Mouse (Mus musculus) G1E (cell line): ENCODE results near the gene Dbr1.

Source experiments
- CTCF ChIP-seq: IDR thresholded peaks from 2 replicates; pipeline ENCODE4 v1.5.1; 2012; ENCODE audit warnings: low read depth, low read length, inconsistent platforms, mixed read lengths
- GATA1 ChIP-seq: IDR thresholded peaks from 2 replicates; pipeline ENCODE4 v1.6.1; 2012; ENCODE audit warnings: borderline replicate concordance, low read length, inconsistent platforms, mixed read lengths
- GATA2 ChIP-seq: IDR thresholded peaks from 2 replicates; pipeline ENCODE4 v1.6.1; 2012; ENCODE audit warnings: low read depth, low read length, inconsistent platforms, borderline replicate concordance
- POLR2AphosphoS5 ChIP-seq: IDR thresholded peaks from 2 replicates; pipeline ENCODE4 v1.6.1; 2012; ENCODE audit warnings: low read depth, low read length, inconsistent platforms; ENCODE audit not compliant: insufficient replicate concordance
- TAL1 ChIP-seq: conservative IDR thresholded peaks from 2 replicates; pipeline ENCODE4 v1.6.1; 2012; ENCODE audit warnings: low read depth, low read length, inconsistent platforms, mixed read lengths

DNA sequence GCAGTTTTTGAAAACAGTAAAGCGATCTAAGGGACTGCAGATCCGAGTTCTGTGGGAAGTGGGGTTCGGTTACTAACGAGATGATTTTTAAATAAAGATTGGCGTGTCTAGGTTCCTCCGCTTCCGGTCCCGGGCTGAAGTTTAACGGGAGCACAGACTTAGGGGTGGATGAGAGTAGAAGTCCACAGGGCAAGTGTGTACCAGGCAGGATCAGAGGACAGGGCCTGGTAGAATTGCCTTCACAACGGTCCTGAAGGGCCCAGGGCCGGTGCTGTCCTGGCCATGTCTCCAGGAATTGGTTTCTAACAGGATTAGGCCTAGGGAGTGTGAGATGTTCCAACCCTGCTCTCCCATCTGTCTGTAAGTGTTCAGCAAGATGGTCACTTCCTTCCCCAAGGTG lies 54.5 kb downstream of the Dbr1 start:
- TF ChIP-seq CTCF (no peak), GATA1 (no peak), TAL1 (no peak), GATA2 (no peak), POLR2AphosphoS5 (no peak)
